Mouse (Mus musculus) neural tube, embryonic 12.5 days (tissue): ENCODE measurements at regions not wholly inside any gene's neighbourhood (a gene's known extent, or its start where the extent isn't known, plus 50 kb on each side); places are given as distances from the start of the nearest gene placed in this dataset.
A peak's percentile ranks its signal among the peaks of the same experiment; 100 is the strongest.
"Not testable (repeated sequence)": the region's sequence is repeated elsewhere in the genome, so short reads cannot be mapped to it uniquely, and the experiment has no call there.

Experiments
- ATAC-seq: fragments of 200-750 bp; cut with Nextera tagmentation; 2 replicates; pipeline ENCODE4 v1.8.0; 2017; ENCODE audit warnings: low read depth, mild to moderate bottlenecking, moderate TSS enrichment, moderate library complexity; ENCODE audit not compliant: low FRiP score
- H3K27ac ChIP-seq: fragments of 300-500 bp; sonication (generic); 2 replicates; pipeline ENCODE4 v1.5.1; 2016
- H3K27me3 ChIP-seq: fragments of 300-500 bp; sonication (generic); replicated peaks from 2 replicates; pipeline ENCODE4 v1.6.1; 2016; ENCODE audit warnings: mild to moderate bottlenecking
- H3K36me3 ChIP-seq: fragments of 300-500 bp; sonication (generic); 2 replicates; pipeline ENCODE4 v1.6.1; 2016; ENCODE audit warnings: mild to moderate bottlenecking
- H3K4me1 ChIP-seq: fragments of 300-500 bp; sonication (generic); 2 replicates; pipeline ENCODE4 v1.6.1; 2016
- H3K4me2 ChIP-seq: fragments of 300-500 bp; sonication (generic); replicated peaks from 2 replicates; pipeline ENCODE4 v1.6.1; 2016; ENCODE audit warnings: mild to moderate bottlenecking
- H3K4me3 ChIP-seq: fragments of 300-500 bp; sonication (generic); 2 replicates; pipeline ENCODE4 v1.5.1; 2016
- H3K9ac ChIP-seq: fragments of 300-500 bp; sonication (generic); 2 replicates; pipeline ENCODE4 v1.6.1; 2016; ENCODE audit warnings: mild to moderate bottlenecking
- H3K9me3 ChIP-seq: fragments of 300-500 bp; sonication (generic); 2 replicates; pipeline ENCODE4 v1.6.1; 2016; ENCODE audit warnings: mild to moderate bottlenecking
- WGBS: fragments of 180-500 bp; shearing (Covaris S2); methylation state at CpG from one replicate; pipeline ENCODE4 v1.1.7; 2016; 5-methylcytosine and 5-hydroxymethylcytosine counted together

- H3K27ac ChIP-seq, H3K9me3 ChIP-seq, H3K36me3 ChIP-seq, H3K9ac ChIP-seq, H3K4me1 ChIP-seq, H3K27me3 ChIP-seq: not testable (repeated sequence)
- ATAC-seq: peak; percentile 96
- 7% methylated on average over 14 of the region's 14 CpGs for WGBS
- H3K4me3 ChIP-seq: peak overlapping the region; percentile 23
- H3K4me2 ChIP-seq: peak overlapping the region; percentile 57
These were observed 68.3 kb downstream of the Hsp90b1 start for GRCm38 (mm10) chr10:86636953-86637376.

GRCm38 (mm10) chr10:86636515-86636914 is 68.8 kb downstream of the Hsp90b1 start:
- H3K4me2 ChIP-seq: peak overlapping the region; percentile 57
- H3K9me3 ChIP-seq, H3K36me3 ChIP-seq, H3K27ac ChIP-seq, H3K4me1 ChIP-seq, H3K9ac ChIP-seq, H3K4me3 ChIP-seq, H3K27me3 ChIP-seq: not testable (repeated sequence)
- ATAC-seq: peak; percentile 33; the same call in 1 of the 2 replicates
- WGBS: 28% methylated on average over 6 of the region's 6 CpGs

DNA sequence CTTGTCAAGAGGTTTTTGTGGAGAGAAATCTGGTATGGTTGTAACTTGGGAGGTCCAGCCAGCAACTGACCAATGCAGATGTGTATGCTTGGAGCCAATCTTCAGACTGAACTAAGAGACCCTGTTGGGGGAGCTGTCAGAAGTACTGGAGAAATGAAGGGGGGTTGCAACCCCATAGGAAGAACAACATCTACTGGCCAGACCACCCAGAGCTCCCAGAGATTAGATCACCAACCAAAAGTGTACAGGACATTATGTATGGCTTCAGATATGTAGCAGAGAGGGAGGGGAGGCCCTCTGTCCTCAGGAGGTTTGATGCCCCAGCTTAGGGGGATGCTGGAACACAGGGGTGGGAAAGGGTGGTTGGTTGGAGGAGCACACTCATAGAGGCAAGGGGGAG is 78.6 kb downstream of the Hsp90b1 start:
- not testable (repeated sequence) for H3K4me3 ChIP-seq, H3K27me3 ChIP-seq, H3K4me1 ChIP-seq, H3K36me3 ChIP-seq, H3K27ac ChIP-seq, ATAC-seq, H3K9ac ChIP-seq, H3K4me2 ChIP-seq, H3K9me3 ChIP-seq

DNA sequence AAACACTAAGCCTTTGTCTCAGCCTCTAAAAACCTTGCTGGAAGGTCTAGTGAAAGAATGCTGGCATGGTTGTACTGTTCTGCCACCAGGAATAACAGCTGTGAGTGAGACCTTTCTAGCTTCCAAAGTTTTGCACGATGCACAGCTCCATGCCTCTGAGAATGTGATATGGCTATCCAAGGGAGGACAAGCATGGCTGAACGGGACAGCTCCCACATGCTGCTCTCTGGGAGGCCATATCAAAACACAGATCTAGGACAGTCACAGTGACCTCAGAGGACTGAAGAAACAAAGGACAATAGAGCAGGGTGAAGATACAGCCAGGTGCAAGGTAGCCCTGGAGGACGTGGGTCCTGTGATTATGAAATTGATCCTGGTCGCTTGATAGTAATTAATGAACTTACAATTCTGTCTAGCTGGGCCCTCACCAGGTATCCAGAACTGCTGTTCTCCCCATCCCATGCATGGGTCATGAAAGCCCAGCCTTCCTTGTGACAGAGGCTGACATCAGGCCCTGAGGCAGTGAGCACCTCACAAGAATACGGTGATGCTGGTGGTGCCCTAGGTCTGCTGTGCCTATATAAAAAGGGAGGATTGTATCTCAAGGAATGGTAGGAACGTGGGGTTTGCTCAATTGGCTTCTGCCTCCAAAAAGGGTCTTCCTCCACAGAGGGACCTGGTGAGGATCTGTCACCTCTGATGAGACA is 87.2 kb downstream of the Hsp90b1 start:
- not testable (repeated sequence) for H3K27me3 ChIP-seq, H3K36me3 ChIP-seq, ATAC-seq, H3K27ac ChIP-seq, H3K9me3 ChIP-seq, H3K9ac ChIP-seq, H3K4me1 ChIP-seq, H3K4me3 ChIP-seq, H3K4me2 ChIP-seq
- 86% methylated on average over 6 of the region's 6 CpGs for WGBS

GRCm38 (mm10) chr10:86612341-86612740 is 93.0 kb downstream of the Hsp90b1 start:
- WGBS: 63% methylated on average over 1 of the region's 1 CpGs

GRCm38 (mm10) chr10:86610027-86610426 is 95.3 kb downstream of the Hsp90b1 start:
- WGBS: 62% methylated on average over 2 of the region's 2 CpGs

More at GRCm38 (mm10) chr10:86612341-86612740, 93.0 kb downstream of the Hsp90b1 start:
- not testable (repeated sequence) for H3K9ac ChIP-seq, ATAC-seq, H3K4me2 ChIP-seq, H3K4me1 ChIP-seq, H3K27ac ChIP-seq, H3K9me3 ChIP-seq, H3K27me3 ChIP-seq, H3K4me3 ChIP-seq, H3K36me3 ChIP-seq

GRCm38 (mm10) chr10:86600843-86601242 is 102.1 kb upstream of the Syn3 start:
- H3K4me3 ChIP-seq, H3K36me3 ChIP-seq, H3K9ac ChIP-seq, H3K27ac ChIP-seq, H3K4me2 ChIP-seq, ATAC-seq, H3K4me1 ChIP-seq, H3K9me3 ChIP-seq, H3K27me3 ChIP-seq: not testable (repeated sequence)
- 43% methylated on average over 7 of the region's 7 CpGs for WGBS

More at GRCm38 (mm10) chr10:86610027-86610426, 95.3 kb downstream of the Hsp90b1 start:
- H3K4me2 ChIP-seq, H3K36me3 ChIP-seq, H3K27me3 ChIP-seq, ATAC-seq, H3K27ac ChIP-seq, H3K9ac ChIP-seq, H3K4me3 ChIP-seq, H3K9me3 ChIP-seq, H3K4me1 ChIP-seq: not testable (repeated sequence)

DNA sequence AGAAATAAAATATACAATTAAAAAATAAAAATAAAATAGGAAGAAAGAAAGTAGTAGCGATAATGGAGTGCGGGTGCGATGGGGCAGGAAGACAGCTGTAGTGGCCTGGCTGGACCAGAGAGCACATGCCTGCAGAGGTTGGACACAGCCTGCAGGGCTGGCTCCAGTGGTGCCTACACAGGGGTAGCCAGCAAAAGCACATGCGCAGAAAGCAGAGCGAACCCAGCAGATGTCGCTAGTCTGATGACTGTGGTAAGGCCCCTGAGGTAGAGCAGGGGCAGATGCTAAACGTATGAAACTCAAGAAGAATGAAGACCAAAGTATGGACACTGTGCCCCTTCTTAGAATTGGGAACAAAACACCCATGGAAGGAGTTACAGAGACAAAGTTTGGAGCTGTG is 101.3 kb upstream of the Syn3 start:
- not testable (repeated sequence) for H3K4me1 ChIP-seq, H3K9ac ChIP-seq, H3K9me3 ChIP-seq, H3K36me3 ChIP-seq, ATAC-seq, H3K4me2 ChIP-seq, H3K4me3 ChIP-seq, H3K27me3 ChIP-seq, H3K27ac ChIP-seq
- 90% methylated on average over 7 of the region's 7 CpGs for WGBS

DNA sequence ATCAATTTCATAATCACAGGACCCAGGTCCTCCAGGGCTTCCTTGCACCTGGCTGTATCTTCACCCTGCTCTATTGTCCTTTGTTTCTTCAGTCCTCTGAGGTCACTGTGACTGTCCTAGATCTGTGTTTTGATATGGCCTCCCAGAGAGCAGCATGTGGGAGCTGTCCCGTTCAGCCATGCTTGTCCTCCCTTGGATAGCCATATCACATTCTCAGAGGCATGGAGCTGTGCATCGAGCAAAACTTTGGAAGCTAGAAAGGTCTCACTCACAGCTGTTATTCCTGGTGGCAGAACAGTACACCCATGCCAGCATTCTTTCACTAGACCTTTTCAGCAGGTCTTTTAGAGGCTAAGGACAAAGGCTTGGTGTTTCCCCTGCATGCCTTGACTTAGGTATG is 91.5 kb upstream of the Syn3 start:
- not testable (repeated sequence) for H3K4me3 ChIP-seq, H3K27ac ChIP-seq, ATAC-seq, H3K36me3 ChIP-seq, H3K4me1 ChIP-seq, H3K27me3 ChIP-seq, H3K4me2 ChIP-seq, H3K9ac ChIP-seq, H3K9me3 ChIP-seq
- WGBS: 80% methylated on average over 2 of the region's 2 CpGs

- H3K4me2 ChIP-seq, H3K4me3 ChIP-seq, H3K36me3 ChIP-seq, H3K9me3 ChIP-seq, ATAC-seq, H3K27me3 ChIP-seq, H3K27ac ChIP-seq, H3K9ac ChIP-seq, H3K4me1 ChIP-seq: not testable (repeated sequence)
- WGBS: 79% methylated on average over 2 of the region's 2 CpGs
These were observed 68.2 kb upstream of the Syn3 start for GRCm38 (mm10) chr10:86566875-86567274.

- Histone ChIP-seq H3K9ac (no peak overlapping the region), H3K36me3 (no peaks in the 10 kb centered on the region), H3K4me3 (no peak overlapping the region), H3K9me3 (no peaks in the 10 kb centered on the region), H3K27me3 (no peaks in the 10 kb centered on the region), H3K4me1 (no peaks in the 10 kb centered on the region), H3K4me2 (no peak overlapping the region), H3K27ac (no peak overlapping the region)
- ATAC-seq: no peak
- 62% methylated on average over 8 of the region's 8 CpGs for WGBS
These were observed 57.1 kb upstream of the Syn3 start for GRCm38 (mm10) chr10:86555843-86556242.
